Comparison of ENCODE assay signal across 28 mouse cellular contexts in the genomic region with DNA sequence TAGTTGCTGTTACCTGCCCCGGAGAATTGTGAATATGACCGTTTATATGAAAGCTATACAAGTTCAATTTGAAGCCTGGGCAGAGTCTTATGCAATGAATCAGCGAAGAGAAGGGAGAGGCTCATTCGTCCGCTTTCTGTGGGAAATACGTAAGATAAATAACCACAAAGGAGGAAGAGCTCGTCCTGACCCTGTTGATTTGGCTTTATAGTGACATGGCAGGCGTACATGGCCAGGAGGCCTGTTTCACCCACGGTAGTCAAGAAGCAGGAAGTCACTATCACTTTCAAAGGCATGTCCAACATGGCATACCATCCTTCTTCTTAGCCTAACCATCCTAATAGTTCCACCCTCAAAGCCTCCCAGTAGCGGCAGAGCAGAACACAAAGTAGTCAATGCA. TPM values are rescaled to one million over a fixed set of nuclear protein-coding genes. Genes with fewer than 3 reads are reported as not detected.
DNase-seq lines count a peak whose midpoint lies in the region; ATAC-seq and TF ChIP-seq lines count a peak whose summit lies in the region.
"Had no signal": no experiment of that assay in that cellular context is flagged by ENCODE, and none has a peak within 500 bp of the region (broad histone marks: within the 10 kb centered on the region; RNA-seq: fewer than 3 reads in every experiment).

No protein-coding gene starts in this region.

- H3K4me1 ChIP-seq in liver, postnatal 0 days (ENCODE audit: insufficient read depth), result peaks cover 4% of the 10 kb centered on the region; the same call in 1 of the 2 replicates
- peaks cover 9% of the 10 kb centered on the region; the same call in 1 of the 2 replicates for H3K4me1 ChIP-seq in liver, embryonic 12.5 days
- H3K4me1 ChIP-seq in CH12.LX (ENCODE audit: control insufficient read depth in 1 of 2, insufficient read depth in 2 of 2), result peaks cover 0 to 37% of the 10 kb centered on the region in 2 experiments; a peak in 2 of 4 replicates

- no peak overlapping the region for H3K4me2 ChIP-seq in liver, postnatal 0 days (ENCODE audit: low read depth, low read length)
- no peak overlapping the region for H3K4me2 ChIP-seq in liver, embryonic 12.5 days
- no peak overlapping the region for H3K4me2 ChIP-seq in CH12.LX (ENCODE audit: insufficient read depth, low read depth, poor library complexity, severe bottlenecking)
- H3K4me2 ChIP-seq: embryonic facial prominence, embryonic 15.5 days; hindbrain, embryonic 14.5 days; limb, embryonic 15.5 days; liver, embryonic 15.5 days; midbrain, embryonic 13.5 days; stomach, embryonic 15.5 days had no signal

- no peaks in the 10 kb centered on the region for H3K9me3 ChIP-seq in liver, postnatal 0 days (ENCODE audit: low read length)
- no peaks in the 10 kb centered on the region for H3K9me3 ChIP-seq in liver, embryonic 12.5 days (replicated peaks)
- no peaks in the 10 kb centered on the region for H3K9me3 ChIP-seq in CH12.LX (replicated peaks; ENCODE audit: low read length)
- H3K9me3 ChIP-seq: embryonic facial prominence, embryonic 15.5 days; limb, embryonic 15.5 days; liver, embryonic 15.5 days; midbrain, embryonic 13.5 days; stomach, embryonic 15.5 days had no signal

- DNase-seq in liver, postnatal 0 days, result no peak
- no peak for DNase-seq in CH12.LX (ENCODE audit: extremely low read depth)
- no peak for DNase-seq in urinary bladder, adult 2 months (ENCODE audit: low spot score)
- DNase-seq: adrenal gland, adult 2 months; cerebellum, adult 8-10 months; cerebellum, postnatal 36 days; gastrocnemius, postnatal 14 days; heart, postnatal 36 days; kidney, adult 2 months; kidney, postnatal 10 days; left cerebral cortex, postnatal 4 days; lung, postnatal 4 days; thymus, postnatal 25 days had no signal

- H3K27me3 ChIP-seq in liver, postnatal 0 days (ENCODE audit: insufficient read depth, low read length), result no peaks in the 10 kb centered on the region
- H3K27me3 ChIP-seq in liver, embryonic 12.5 days (replicated peaks), result no peaks in the 10 kb centered on the region
- H3K27me3 ChIP-seq in CH12.LX (replicated peaks), result no peaks in the 10 kb centered on the region
- H3K27me3 ChIP-seq: embryonic facial prominence, embryonic 15.5 days; limb, embryonic 15.5 days; liver, embryonic 15.5 days; midbrain, embryonic 13.5 days; stomach, embryonic 15.5 days had no signal

- H3K27ac ChIP-seq in liver, postnatal 0 days (ENCODE audit: low read depth), result 0 out of 2 replicates have a peak overlapping the region, but pooled peaks have one; percentile 44
- H3K27ac ChIP-seq in liver, embryonic 12.5 days, result no peak overlapping the region
- H3K27ac ChIP-seq in CH12.LX (ENCODE audit: insufficient read depth, low read depth), result peak overlapping the region; percentile 53; the same call in 1 of the 2 replicates
- H3K27ac ChIP-seq: embryonic facial prominence, embryonic 15.5 days; heart, adult 2 months; hindbrain, embryonic 14.5 days; limb, embryonic 15.5 days; liver, embryonic 15.5 days; midbrain, embryonic 13.5 days; stomach, embryonic 15.5 days had no signal

- peaks cover 19% of the 10 kb centered on the region for H3K36me3 ChIP-seq in liver, postnatal 0 days (replicated peaks; ENCODE audit: insufficient read depth, low read length)
- H3K36me3 ChIP-seq in liver, embryonic 12.5 days, result peaks cover 90% of the 10 kb centered on the region
- H3K36me3 ChIP-seq in CH12.LX (replicated peaks in 1 of 2; ENCODE audit: control insufficient read depth in 1 of 2, insufficient read depth in 1 of 2, low read length in 1 of 2), result peaks cover 56 to 63% of the 10 kb centered on the region in 2 experiments

- no peak for TF ChIP-seq RAD21 in CH12.LX (IDR thresholded peaks at IDR 0.05; ENCODE audit: low read depth, low read length)

- WGBS in liver, postnatal 0 days (ENCODE audit: insufficient replicate concordance), result 67% methylated on average over 10 of the region's 10 CpGs
- 54% methylated on average over 10 of the region's 10 CpGs for WGBS in liver, embryonic 12.5 days (ENCODE audit: insufficient replicate concordance)

- in situ Hi-C loops in CH12.LX (cut with MboI; ENCODE audit: low pct_ligation_motif_present, low pct_unique_long_range_greater_than_20kb, low sequenced_read_pairs), result no loop called here

- peak; percentile 51 for ATAC-seq in liver, postnatal 0 days
- ATAC-seq in liver, embryonic 12.5 days, result no peak
- peak; percentile 90 for ATAC-seq in granulocyte monocyte progenitor cell, adult 5-6 weeks (replicated peaks; ENCODE audit: poor library complexity, severe bottlenecking)
- 0 out of 2 replicates have a peak, but pooled peaks have one; percentile 44 for ATAC-seq in megakaryocyte-erythroid progenitor cell, adult 5-6 weeks (replicated peaks; ENCODE audit: low FRiP score, low TSS enrichment, poor library complexity, severe bottlenecking)
- ATAC-seq in cerebellum, adult (ENCODE audit: insufficient number of reproducible peaks, low FRiP score, low TSS enrichment), result no peak
- ATAC-seq in frontal cortex, adult (ENCODE audit: low TSS enrichment), result no peak
- ATAC-seq: CD4-positive, CD25-positive, alpha-beta regulatory T cell, adult 4 months; forebrain, embryonic 14.5 days; inflammation-experienced regulatory T-cells, adult 6 months; midbrain, embryonic 13.5 days had no signal

- dilution Hi-C loops in CH12.LX (cut with MboI; ENCODE audit: extremely low pct_ligation_motif_present, extremely low pct_unique_long_range_greater_than_20kb, low sequenced_read_pairs), result no loop called here

- TF ChIP-seq CTCF in liver, postnatal 0 days (IDR thresholded peaks at IDR 0.05; ENCODE audit: low read depth), result no peak
- TF ChIP-seq CTCF in CH12.LX (conservative IDR thresholded peaks at IDR 0.05 in 1 of 2, IDR thresholded peaks at IDR 0.05 in 1 of 2; ENCODE audit: low read depth in 2 of 2, low read length in 2 of 2), result no peak

- H3K79me2 ChIP-seq in CH12.LX (replicated peaks; ENCODE audit: control insufficient read depth, extremely low read depth, insufficient read depth, poor library complexity, severe bottlenecking), result peaks cover 16% of the 10 kb centered on the region

- no peak overlapping the region for H3K4me3 ChIP-seq in liver, postnatal 0 days (ENCODE audit: low read depth, low read length)
- no peak overlapping the region for H3K4me3 ChIP-seq in liver, embryonic 12.5 days
- no peak overlapping the region for H3K4me3 ChIP-seq in CH12.LX (replicated peaks in 1 of 3; ENCODE audit: low read depth in 2 of 3, low read length in 2 of 3, poor library complexity in 1 of 3)
- H3K4me3 ChIP-seq: embryonic facial prominence, embryonic 15.5 days; heart, adult 2 months; limb, embryonic 15.5 days; liver, embryonic 15.5 days; midbrain, embryonic 13.5 days; stomach, embryonic 15.5 days had no signal

- TF ChIP-seq POLR2A in CH12.LX (IDR thresholded peaks at IDR 0.05; ENCODE audit: low read depth, low read length), result no peak

- TF ChIP-seq EP300 in liver, postnatal 0 days (IDR thresholded peaks at IDR 0.05; ENCODE audit: low read depth), result no peak
- TF ChIP-seq EP300 in CH12.LX (IDR thresholded peaks at IDR 0.05; ENCODE audit: low read length), result no peak

- H3K9ac ChIP-seq in liver, postnatal 0 days (replicated peaks), result no peak overlapping the region
- no peak overlapping the region for H3K9ac ChIP-seq in liver, embryonic 12.5 days
- H3K9ac ChIP-seq in CH12.LX (ENCODE audit: insufficient read depth, low read depth), result no peak overlapping the region
- H3K9ac ChIP-seq: embryonic facial prominence, embryonic 15.5 days; hindbrain, embryonic 14.5 days; limb, embryonic 15.5 days; liver, embryonic 15.5 days; midbrain, embryonic 13.5 days; stomach, embryonic 15.5 days had no signal

TF ChIP-seq in CH12.LX, 34 proteins besides CTCF, POLR2A, EP300 and RAD21:
- TF ChIP-seq ELF1 (IDR thresholded peaks at IDR 0.05; ENCODE audit: low read depth, low read length), result no peak
- no peak for TF ChIP-seq ZMIZ1 (IDR thresholded peaks at IDR 0.05; ENCODE audit: low read depth, low read length)
- no peak for TF ChIP-seq ETS1 (conservative IDR thresholded peaks at IDR 0.05; ENCODE audit: low read depth, low read length)
- TF ChIP-seq MAX (IDR thresholded peaks at IDR 0.05; ENCODE audit: low read length), result no peak
- no peak for TF ChIP-seq BHLHE40 (IDR thresholded peaks at IDR 0.05; ENCODE audit: low read depth, low read length)
- TF ChIP-seq UBTF (IDR thresholded peaks at IDR 0.05; ENCODE audit: low read depth, low read length), result no peak
- no peak for TF ChIP-seq TBP (conservative IDR thresholded peaks at IDR 0.05; ENCODE audit: low read depth, low read length)
- no peak for TF ChIP-seq E2F4 (IDR thresholded peaks at IDR 0.05; ENCODE audit: insufficient replicate concordance, low read depth, low read length)
- no peak for TF ChIP-seq KAT2A (IDR thresholded peaks at IDR 0.05; ENCODE audit: insufficient replicate concordance, low read length)
- no peak for TF ChIP-seq ZC3H11A (IDR thresholded peaks at IDR 0.05; ENCODE audit: low read depth, low read length)

RNA-seq across cellular contexts. Expression of gene Pbdc1, which starts 15.3 kb away (rescaled TPM):
- polyA plus RNA-seq in liver, postnatal 0 days (2015; fragmentation: Nextera tagmentation; extraction: Ambion mirVana), result 25.5 and 27.8 TPM in 2 replicates
- polyA plus RNA-seq in liver, embryonic 12.5 days (2016; fragmentation: Nextera tagmentation; extraction: Ambion mirVana), result 51.5 and 54.0 TPM in 2 replicates
- total RNA-seq in CH12.LX (2012; rRNA removed) (30.9 and 41.3 TPM in 2 replicates), CH12.LX (2014; rRNA removed) (56.1 and 57.1 TPM in 2 replicates)
- 59.4 and 71.4 TPM in 2 replicates for polyA plus RNA-seq in CH12.LX (2012; ENCODE audit: insufficient read length, low read depth)
- 36.0 and 43.0 TPM in 2 replicates for total RNA-seq in granulocyte monocyte progenitor cell, adult 5-6 weeks (2014; fragmentation: Nextera tagmentation)
- 50.2 and 56.6 TPM in 2 replicates for total RNA-seq in granulocyte monocyte progenitor cell, adult 5-6 weeks (2017)
- total RNA-seq in megakaryocyte-erythroid progenitor cell, adult 5-6 weeks (2014; fragmentation: Nextera tagmentation), result 46.2 and 60.5 TPM in 2 replicates
- total RNA-seq in megakaryocyte-erythroid progenitor cell, adult 5-6 weeks (2017), result 61.8 and 70.4 TPM in 2 replicates
- 11.8 and 12.5 TPM in 2 replicates for polyA plus RNA-seq in urinary bladder, adult 2 months (2012; rRNA removed)

RNA-seq across cellular contexts. Expression of gene Magee1, which starts 55.9 kb away (rescaled TPM):
- polyA plus RNA-seq in liver, postnatal 0 days (2015; fragmentation: Nextera tagmentation; extraction: Ambion mirVana), result 1.5 and 1.6 TPM in 2 replicates
- polyA plus RNA-seq in liver, embryonic 12.5 days (2016; fragmentation: Nextera tagmentation; extraction: Ambion mirVana), result 3.1 and 3.2 TPM in 2 replicates
- total RNA-seq in CH12.LX (2012; rRNA removed) (0.98 and 1.4 TPM in 2 replicates), CH12.LX (2014; rRNA removed) (0.88 and 0.94 TPM in 2 replicates)
- polyA plus RNA-seq in CH12.LX (2012; ENCODE audit: insufficient read length, low read depth), result 1.2 and 1.3 TPM in 2 replicates
- total RNA-seq in granulocyte monocyte progenitor cell, adult 5-6 weeks (2014; fragmentation: Nextera tagmentation), result 0.13 and 0.41 TPM in 2 replicates
- 0.39 and 0.82 TPM in 2 replicates for total RNA-seq in granulocyte monocyte progenitor cell, adult 5-6 weeks (2017)
- 1.2 and 2.3 TPM in 2 replicates for total RNA-seq in megakaryocyte-erythroid progenitor cell, adult 5-6 weeks (2014; fragmentation: Nextera tagmentation)
- total RNA-seq in megakaryocyte-erythroid progenitor cell, adult 5-6 weeks (2017), result 1.8 and 2.6 TPM in 2 replicates
- 9.8 and 10.7 TPM in 2 replicates for polyA plus RNA-seq in urinary bladder, adult 2 months (2012; rRNA removed)

Comparison
In these comparisons a context has a peak if more than half of its experiments do, and no peak if none do; other contexts are left out.
1. ATAC-seq: peak in liver, postnatal 0 days (single experiment), granulocyte monocyte progenitor cell, adult 5-6 weeks (single experiment) and megakaryocyte-erythroid progenitor cell, adult 5-6 weeks (single experiment); none in liver, embryonic 12.5 days (single experiment), cerebellum, adult (single experiment) and frontal cortex, adult (single experiment).